In genomic region chr15:102404608-102405488, GRCm38 (mm10) we compare ENCODE assay signal across 8 mouse cellular contexts. TPM values are rescaled to one million over a fixed set of nuclear protein-coding genes. Genes with fewer than 3 reads are reported as not detected.
DNase-seq lines count a peak whose midpoint lies in the region; ATAC-seq and TF ChIP-seq lines count a peak whose summit lies in the region.

No protein-coding gene starts in this region.

- peak; percentile 66 for TF ChIP-seq CTCF in gastrocnemius, adult 2 months (IDR thresholded peaks at IDR 0.05)
- peak; percentile 22 for TF ChIP-seq CTCF in C2C12 (IDR thresholded peaks at IDR 0.05; ENCODE audit: control insufficient read depth, insufficient read depth, insufficient read length)

- H3ac ChIP-seq in C2C12 (ENCODE audit: control insufficient read depth, insufficient read length, low read depth) = peak overlapping the region; percentile 72

- H3K27me3 ChIP-seq in C2C12 (ENCODE audit: control insufficient read depth, insufficient read depth, insufficient read length) = no peaks in the 10 kb centered on the region
- no peaks in the 10 kb centered on the region for H3K27me3 ChIP-seq in embryonic facial prominence, embryonic 14.5 days (replicated peaks; ENCODE audit: control insufficient read depth, insufficient read depth, low read length)
- no peaks in the 10 kb centered on the region for H3K27me3 ChIP-seq in intestine, embryonic 15.5 days (replicated peaks)
- no peaks in the 10 kb centered on the region for H3K27me3 ChIP-seq in neural tube, embryonic 12.5 days (replicated peaks)

- peaks cover 28% of the 10 kb centered on the region for H3K4me1 ChIP-seq in embryonic facial prominence, embryonic 14.5 days (ENCODE audit: control insufficient read depth, insufficient read depth, low read length)
- H3K4me1 ChIP-seq in intestine, embryonic 15.5 days (replicated peaks) = peaks cover 27% of the 10 kb centered on the region
- H3K4me1 ChIP-seq in neural tube, embryonic 12.5 days = peaks cover 24% of the 10 kb centered on the region

- peaks cover 30% of the 10 kb centered on the region for H3K79me2 ChIP-seq in C2C12 (ENCODE audit: control insufficient read depth, insufficient read depth)

- H3K79me3 ChIP-seq in C2C12 (ENCODE audit: low read depth) = peaks cover 27% of the 10 kb centered on the region

- H3K4me2 ChIP-seq in embryonic facial prominence, embryonic 14.5 days (ENCODE audit: low read depth, low read length) = peak overlapping the region; percentile 62
- peak overlapping the region; percentile 74 for H3K4me2 ChIP-seq in intestine, embryonic 15.5 days (replicated peaks)
- H3K4me2 ChIP-seq in neural tube, embryonic 12.5 days (replicated peaks) = peak overlapping the region; percentile 59

- peak overlapping the region; percentile 78 for H3K4me3 ChIP-seq in gastrocnemius, adult 2 months
- H3K4me3 ChIP-seq in C2C12 (ENCODE audit: insufficient read depth, poor library complexity, severe bottlenecking) = peak overlapping the region; percentile 50
- H3K4me3 ChIP-seq in embryonic facial prominence, embryonic 14.5 days (ENCODE audit: low read depth, low read length) = peak overlapping the region; percentile 49
- H3K4me3 ChIP-seq in intestine, embryonic 15.5 days (replicated peaks) = peak overlapping the region; percentile 51
- H3K4me3 ChIP-seq in neural tube, embryonic 12.5 days = peak overlapping the region; percentile 46

- ATAC-seq in embryonic facial prominence, embryonic 14.5 days (ENCODE audit: low read depth) = peak; percentile 16
- ATAC-seq in intestine, embryonic 15.5 days = peak; percentile 32; the same call in 1 of the 2 replicates
- no peak for ATAC-seq in neural tube, embryonic 12.5 days (ENCODE audit: low FRiP score, low read depth)

- intact Hi-C loops in gastrocnemius, adult 2 months (cut with DNase I) = no loop called here

- DNase-seq in gastrocnemius, adult 2 months = no peak
- no peak for DNase-seq in gastrocnemius, postnatal 4 days (ENCODE audit: low spot score in 2 of 2)
- DNase-seq in embryonic facial prominence, embryonic 14.5 days (ENCODE audit: low spot score) = no peak
- DNase-seq in urinary bladder, postnatal 10 days (ENCODE audit: low spot score) = no peak
- DNase-seq in spleen, postnatal 36 days (ENCODE audit: low spot score in 2 of 2) = no peak

- peak overlapping the region; percentile 78 for H3K9ac ChIP-seq in embryonic facial prominence, embryonic 14.5 days (ENCODE audit: low read depth, low read length)
- peak overlapping the region; percentile 78 for H3K9ac ChIP-seq in intestine, embryonic 15.5 days
- H3K9ac ChIP-seq in neural tube, embryonic 12.5 days = peak overlapping the region; percentile 63

- no peaks in the 10 kb centered on the region for H3K9me3 ChIP-seq in embryonic facial prominence, embryonic 14.5 days (ENCODE audit: control insufficient read depth, low read length)
- no peaks in the 10 kb centered on the region for H3K9me3 ChIP-seq in intestine, embryonic 15.5 days
- H3K9me3 ChIP-seq in neural tube, embryonic 12.5 days = no peaks in the 10 kb centered on the region

- H3K27ac ChIP-seq in gastrocnemius, adult 2 months = peak overlapping the region; percentile 98
- peak overlapping the region; percentile 100 for H3K27ac ChIP-seq in embryonic facial prominence, embryonic 14.5 days (replicated peaks; ENCODE audit: low read depth, low read length)
- peak overlapping the region; percentile 100 for H3K27ac ChIP-seq in intestine, embryonic 15.5 days
- H3K27ac ChIP-seq in neural tube, embryonic 12.5 days = peak overlapping the region; percentile 92

- H3K36me3 ChIP-seq in C2C12 (ENCODE audit: control insufficient read depth, insufficient read depth) = peaks cover 25% of the 10 kb centered on the region
- peaks cover 23% of the 10 kb centered on the region for H3K36me3 ChIP-seq in embryonic facial prominence, embryonic 14.5 days (ENCODE audit: control insufficient read depth, insufficient read depth, low read length)
- peaks cover 17% of the 10 kb centered on the region for H3K36me3 ChIP-seq in intestine, embryonic 15.5 days
- peaks cover 22% of the 10 kb centered on the region for H3K36me3 ChIP-seq in neural tube, embryonic 12.5 days

- 17% methylated on average over 30 of the region's 34 CpGs for WGBS in embryonic facial prominence, embryonic 14.5 days
- 15% methylated on average over 34 of the region's 34 CpGs for whole genome bisulfite sequencing in intestine, embryonic 15.5 days
- WGBS in neural tube, embryonic 12.5 days = 16% methylated on average over 34 of the region's 34 CpGs

TF ChIP-seq in C2C12, 6 proteins besides CTCF, POLR2A, EP300 and RAD21:
- TF ChIP-seq MYOG (IDR thresholded peaks at IDR 0.05; ENCODE audit: control insufficient read depth, extremely low read depth, insufficient read length) (no peak), USF1 (IDR thresholded peaks at IDR 0.05; ENCODE audit: low read depth) (no peak), CEBPB (IDR thresholded peaks at IDR 0.05; ENCODE audit: low read depth) (no peak), MYOD1 (IDR thresholded peaks at IDR 0.05; ENCODE audit: control insufficient read depth, insufficient read length, low read depth) (no peak), FOSL1 (IDR thresholded peaks at IDR 0.05; ENCODE audit: insufficient read depth, low read length, poor library complexity, severe bottlenecking) (no peak), MAX (IDR thresholded peaks at IDR 0.05) (no peak)

RNA-seq across cellular contexts. Expression of gene Sp1, which starts 1.1 kb away (rescaled TPM):
- total RNA-seq in gastrocnemius, adult 2 months (2021) = 10 to 100 TPM; 23.0 to 25.1 TPM
- 10 to 100 TPM; 54.9 to 69.9 TPM for total RNA-seq in gastrocnemius, postnatal 4 days (2021)
- polyA plus RNA-seq in C2C12 (2012; fragmentation: generic; extraction: Trizol) = 13.4 TPM
- polyA plus RNA-seq in embryonic facial prominence, embryonic 14.5 days (2014; fragmentation: Nextera tagmentation; extraction: Ambion mirVana) = 15.5 and 16.5 TPM in 2 replicates
- 9.0 and 9.6 TPM in 2 replicates for polyA plus RNA-seq in intestine, embryonic 15.5 days (2015; fragmentation: Nextera tagmentation; extraction: Ambion mirVana)
- polyA plus RNA-seq in neural tube, embryonic 12.5 days (2016; fragmentation: Nextera tagmentation; extraction: Ambion mirVana) = 6.9 and 7.7 TPM in 2 replicates

RNA-seq across cellular contexts. Expression of gene Sp7, which starts 37.9 kb away (rescaled TPM):
- total RNA-seq in gastrocnemius, adult 2 months (2021) = not detected
- total RNA-seq in gastrocnemius, postnatal 4 days (2021) = under 1 TPM; 0.18 to 0.22 TPM
- 10.8 TPM for polyA plus RNA-seq in C2C12 (2012; fragmentation: generic; extraction: Trizol)
- 31.2 and 45.0 TPM in 2 replicates for polyA plus RNA-seq in embryonic facial prominence, embryonic 14.5 days (2014; fragmentation: Nextera tagmentation; extraction: Ambion mirVana)
- 0.59 and 0.68 TPM in 2 replicates for polyA plus RNA-seq in intestine, embryonic 15.5 days (2015; fragmentation: Nextera tagmentation; extraction: Ambion mirVana)
- 0.57 and 0.81 TPM in 2 replicates for polyA plus RNA-seq in neural tube, embryonic 12.5 days (2016; fragmentation: Nextera tagmentation; extraction: Ambion mirVana)

RNA-seq across cellular contexts. Expression of gene Amhr2, which starts 40.3 kb away (rescaled TPM):
- total RNA-seq in gastrocnemius, adult 2 months (2021) = 1 to 10 TPM; 7.2 to 9.5 TPM
- 1 to 10 TPM; 3.6 to 3.9 TPM for total RNA-seq in gastrocnemius, postnatal 4 days (2021)
- 0.07 TPM for polyA plus RNA-seq in C2C12 (2012; fragmentation: generic; extraction: Trizol)
- polyA plus RNA-seq in embryonic facial prominence, embryonic 14.5 days (2014; fragmentation: Nextera tagmentation; extraction: Ambion mirVana) = 0.26 and 0.96 TPM in 2 replicates
- polyA plus RNA-seq in intestine, embryonic 15.5 days (2015; fragmentation: Nextera tagmentation; extraction: Ambion mirVana) = 0.54 and 1.2 TPM in 2 replicates
- polyA plus RNA-seq in neural tube, embryonic 12.5 days (2016; fragmentation: Nextera tagmentation; extraction: Ambion mirVana) = 0.23 TPM in 2 replicates

RNA-seq across cellular contexts. Expression of gene Prr13, which starts 54.0 kb away (rescaled TPM):
- total RNA-seq in gastrocnemius, adult 2 months (2021) = 10 to 100 TPM; 17.3 to 18.2 TPM
- total RNA-seq in gastrocnemius, postnatal 4 days (2021) = 10 to 100 TPM; 15.2 to 18.7 TPM
- 113 TPM for polyA plus RNA-seq in C2C12 (2012; fragmentation: generic; extraction: Trizol)
- polyA plus RNA-seq in embryonic facial prominence, embryonic 14.5 days (2014; fragmentation: Nextera tagmentation; extraction: Ambion mirVana) = 95.9 and 97.6 TPM in 2 replicates
- polyA plus RNA-seq in intestine, embryonic 15.5 days (2015; fragmentation: Nextera tagmentation; extraction: Ambion mirVana) = 140 and 141 TPM in 2 replicates
- 80.5 and 80.6 TPM in 2 replicates for polyA plus RNA-seq in neural tube, embryonic 12.5 days (2016; fragmentation: Nextera tagmentation; extraction: Ambion mirVana)

RNA-seq across cellular contexts. Expression of gene Aaas, which starts 54.3 kb away (rescaled TPM):
- 1 to 10 TPM; 5.7 to 7.8 TPM for total RNA-seq in gastrocnemius, adult 2 months (2021)
- total RNA-seq in gastrocnemius, postnatal 4 days (2021) = 10 to 100 TPM; 14.0 to 14.3 TPM
- polyA plus RNA-seq in C2C12 (2012; fragmentation: generic; extraction: Trizol) = 217 TPM
- 52.5 and 60.5 TPM in 2 replicates for polyA plus RNA-seq in embryonic facial prominence, embryonic 14.5 days (2014; fragmentation: Nextera tagmentation; extraction: Ambion mirVana)
- polyA plus RNA-seq in intestine, embryonic 15.5 days (2015; fragmentation: Nextera tagmentation; extraction: Ambion mirVana) = 58.2 and 62.7 TPM in 2 replicates
- polyA plus RNA-seq in neural tube, embryonic 12.5 days (2016; fragmentation: Nextera tagmentation; extraction: Ambion mirVana) = 51.3 and 53.2 TPM in 2 replicates
